Comparison of ENCODE assay signal across 31 mouse cellular contexts in genomic region chr1:54600275-54600674, GRCm38 (mm10). TPM values are rescaled to one million over a fixed set of nuclear protein-coding genes. Genes with fewer than 3 reads are reported as not detected.
DNase-seq lines count a peak whose midpoint lies in the region; ATAC-seq and TF ChIP-seq lines count a peak whose summit lies in the region.
"Had no signal": no experiment of that assay in that cellular context is flagged by ENCODE, and none has a peak within 500 bp of the region (broad histone marks: within the 10 kb centered on the region; RNA-seq: fewer than 3 reads in every experiment).

No protein-coding gene starts in this region.

- no peaks in the 10 kb centered on the region for H3K9me3 ChIP-seq in intestine, postnatal 0 days (ENCODE audit: control insufficient read depth)
- no peaks in the 10 kb centered on the region for H3K9me3 ChIP-seq in stomach, embryonic 16.5 days (replicated peaks; ENCODE audit: control insufficient read depth, low read length)
- H3K9me3 ChIP-seq in hindbrain, embryonic 10.5 days: no peaks in the 10 kb centered on the region
- H3K9me3 ChIP-seq: embryonic facial prominence, embryonic 15.5 days; heart, embryonic 10.5 days; heart, embryonic 15.5 days; limb, embryonic 13.5 days; lung, embryonic 15.5 days; midbrain, embryonic 12.5 days had no signal

- DNase-seq in induced T-regulatory cell, adult 2 months (ENCODE audit: low read depth): peak; percentile 41
- DNase-seq in urinary bladder, adult 18-20 months (ENCODE audit: low spot score in 2 of 2): no peak
- no peak for DNase-seq in urinary bladder, postnatal 36 days (ENCODE audit: low spot score in 2 of 2)
- DNase-seq in hindbrain, embryonic 10.5 days (ENCODE audit: low spot score): no peak
- DNase-seq in T-cell, adult 2 months (ENCODE audit: low spot score): no peak
- DNase-seq: adrenal gland, postnatal 10 days; cerebellum, adult 18-20 months; cerebellum, postnatal 10 days; forebrain, postnatal 0 days; gastrocnemius, postnatal 25 days; heart, adult 11 months; heart, postnatal 36 days; kidney, postnatal 14 days; thymus, adult 2 months; thymus, postnatal 36 days had no signal

- TF ChIP-seq CTCF in intestine, postnatal 0 days (IDR thresholded peaks at IDR 0.05; ENCODE audit: low read depth): no peak

- no peak overlapping the region for H3K9ac ChIP-seq in intestine, postnatal 0 days (ENCODE audit: low read depth, low read length)
- no peak overlapping the region for H3K9ac ChIP-seq in stomach, embryonic 16.5 days (ENCODE audit: low read length)
- H3K9ac ChIP-seq: embryonic facial prominence, embryonic 15.5 days; forebrain, embryonic 12.5 days; forebrain, postnatal 0 days; heart, embryonic 15.5 days; hindbrain, embryonic 13.5 days; limb, embryonic 13.5 days; lung, embryonic 15.5 days; midbrain, embryonic 12.5 days; neural tube, embryonic 12.5 days had no signal

- peak; percentile 78 for ATAC-seq in CD4-positive, CD25-positive, alpha-beta regulatory T cell, adult 4 months
- peak; percentile 86 for ATAC-seq in intestine, postnatal 0 days
- ATAC-seq in stomach, embryonic 16.5 days (ENCODE audit: insufficient read depth, low FRiP score): peak; percentile 85
- ATAC-seq: forebrain, postnatal 0 days had no signal

- WGBS in intestine, postnatal 0 days: 44% methylated on average over 1 of the region's 1 CpGs
- WGBS in stomach, embryonic 16.5 days: 56% methylated on average over 1 of the region's 1 CpGs
- 87% methylated on average over 1 of the region's 1 CpGs for WGBS in hindbrain, embryonic 10.5 days

- peak overlapping the region; percentile 82 for H3K27ac ChIP-seq in intestine, postnatal 0 days (ENCODE audit: low read depth, low read length)
- H3K27ac ChIP-seq in stomach, embryonic 16.5 days (ENCODE audit: low read length): peak overlapping the region; percentile 71
- no peak overlapping the region for H3K27ac ChIP-seq in hindbrain, embryonic 10.5 days
- H3K27ac ChIP-seq: embryonic facial prominence, embryonic 15.5 days; forebrain, embryonic 12.5 days; heart, embryonic 10.5 days; heart, embryonic 15.5 days; hindbrain, embryonic 13.5 days; layer of hippocampus, adult 2 months; limb, embryonic 13.5 days; lung, embryonic 15.5 days; midbrain, embryonic 12.5 days; neural tube, embryonic 12.5 days had no signal

- no peak overlapping the region for H3K4me3 ChIP-seq in intestine, postnatal 0 days (ENCODE audit: low read depth, low read length)
- no peak overlapping the region for H3K4me3 ChIP-seq in stomach, embryonic 16.5 days (replicated peaks; ENCODE audit: low read length)
- H3K4me3 ChIP-seq in hindbrain, embryonic 10.5 days: no peak overlapping the region
- H3K4me3 ChIP-seq: embryonic facial prominence, embryonic 15.5 days; forebrain, embryonic 12.5 days; heart, embryonic 10.5 days; heart, embryonic 15.5 days; hindbrain, embryonic 13.5 days; layer of hippocampus, adult 2 months; limb, embryonic 13.5 days; lung, embryonic 15.5 days; megakaryocyte, embryonic 14.5 days; midbrain, embryonic 12.5 days; myocyte; neural tube, embryonic 12.5 days had no signal

- no peak overlapping the region for H3K4me2 ChIP-seq in intestine, postnatal 0 days (replicated peaks; ENCODE audit: low read depth)
- no peak overlapping the region for H3K4me2 ChIP-seq in stomach, embryonic 16.5 days (ENCODE audit: low read depth, low read length)
- H3K4me2 ChIP-seq: embryonic facial prominence, embryonic 15.5 days; forebrain, embryonic 12.5 days; heart, embryonic 15.5 days; hindbrain, embryonic 13.5 days; limb, embryonic 13.5 days; liver, embryonic 11.5 days; lung, embryonic 15.5 days; midbrain, embryonic 12.5 days; neural tube, embryonic 12.5 days had no signal

- no peaks in the 10 kb centered on the region for H3K4me1 ChIP-seq in intestine, postnatal 0 days (replicated peaks; ENCODE audit: control insufficient read depth, insufficient read depth, low read length)
- 0 out of 2 replicates have a peak, but pooled peaks cover 4% of the 10 kb centered on the region for H3K4me1 ChIP-seq in stomach, embryonic 16.5 days (ENCODE audit: control insufficient read depth, insufficient read depth, low read length)
- no peaks in the 10 kb centered on the region for H3K4me1 ChIP-seq in hindbrain, embryonic 10.5 days (replicated peaks)
- H3K4me1 ChIP-seq: embryonic facial prominence, embryonic 15.5 days; forebrain, embryonic 12.5 days; heart, embryonic 10.5 days; heart, embryonic 15.5 days; hindbrain, embryonic 13.5 days; limb, embryonic 13.5 days; lung, embryonic 15.5 days; midbrain, embryonic 12.5 days; neural tube, embryonic 12.5 days had no signal

- H3K27me3 ChIP-seq in intestine, postnatal 0 days (replicated peaks; ENCODE audit: control insufficient read depth, insufficient read depth, low read length): no peaks in the 10 kb centered on the region
- H3K27me3 ChIP-seq in stomach, embryonic 16.5 days (ENCODE audit: control insufficient read depth, insufficient read depth, low read length): no peaks in the 10 kb centered on the region
- H3K27me3 ChIP-seq in hindbrain, embryonic 10.5 days (ENCODE audit: insufficient read depth, poor library complexity, severe bottlenecking): no peaks in the 10 kb centered on the region
- H3K27me3 ChIP-seq: embryonic facial prominence, embryonic 15.5 days; forebrain, embryonic 12.5 days; heart, embryonic 15.5 days; hindbrain, embryonic 13.5 days; limb, embryonic 13.5 days; lung, embryonic 15.5 days; megakaryocyte, embryonic 14.5 days; midbrain, embryonic 12.5 days; neural tube, embryonic 12.5 days had no signal

- H3K36me3 ChIP-seq in intestine, postnatal 0 days (ENCODE audit: control insufficient read depth, insufficient read depth): no peaks in the 10 kb centered on the region
- H3K36me3 ChIP-seq in stomach, embryonic 16.5 days (ENCODE audit: control insufficient read depth, insufficient read depth, low read length): no peaks in the 10 kb centered on the region
- no peaks in the 10 kb centered on the region for H3K36me3 ChIP-seq in hindbrain, embryonic 10.5 days
- H3K36me3 ChIP-seq: embryonic facial prominence, embryonic 15.5 days; forebrain, embryonic 12.5 days; heart, embryonic 10.5 days; heart, embryonic 15.5 days; hindbrain, embryonic 13.5 days; limb, embryonic 13.5 days; lung, embryonic 15.5 days; midbrain, embryonic 12.5 days; neural tube, embryonic 12.5 days had no signal

RNA-seq across cellular contexts. Expression of gene Pgap1, which starts 42.8 kb away (rescaled TPM):
- 10 to 100 TPM in 1 of 2 experiments, 1 to 10 TPM in 1; 8.6 to 12.8 TPM for polyA plus RNA-seq in CD4-positive, CD25-positive, alpha-beta regulatory T cell, adult 4 months (2017; shearing (Covaris generic))
- 7.2 and 9.4 TPM in 2 replicates for polyA plus RNA-seq in intestine, postnatal 0 days (2015; fragmentation: Nextera tagmentation; extraction: Ambion mirVana)
- polyA plus RNA-seq in stomach, embryonic 16.5 days (2015; fragmentation: Nextera tagmentation; extraction: Ambion mirVana): 12.2 and 13.2 TPM in 2 replicates
- 7.4 and 7.6 TPM in 2 replicates for polyA plus RNA-seq in hindbrain, embryonic 10.5 days (2016; fragmentation: Nextera tagmentation; extraction: Ambion mirVana)
